Mouse (Mus musculus) liver, embryonic 18 days (tissue): ENCODE data around the gene Arhgef3. TPM values are rescaled to one million over a fixed set of nuclear protein-coding genes. Genes with fewer than 3 reads are reported as not detected.

Experiments used
- polyA plus RNA-seq: library from polyadenylated mRNA; depleted of rRNA; stranded (reverse); fragments of >200 nt; gene quantifications from 2 replicates; pipeline ENCODE4 v1.2.3, GENCODE M21; 2012; rRNA removed

The Arhgef3 gene
- 11.6 and 15.7 TPM in 2 replicates for polyA plus RNA-seq

GRCm38 (mm10) chr14:27114362-27115274 lies at the start of gene Arhgef3:
Gene Arhgef3, plus strand, starts transcription at chr14:27114899.

GRCm38 (mm10) chr14:27428573-27428972 lies 313.9 kb downstream of the Arhgef3 start, which contains the start of gene Fam208a:
Gene Fam208a, plus strand, starts transcription at chr14:27428834.

Other genes with a start within 250 kb of the Arhgef3 start
- not detected in 2 replicates for gene Asb14, start 220.3 kb upstream of the Arhgef3 start, polyA plus RNA-seq
- 3.1 and 3.3 TPM in 2 replicates for gene Appl1, start 143.7 kb upstream of the Arhgef3 start, polyA plus RNA-seq
- 1.1 and 1.5 TPM in 2 replicates for gene Hesx1, start 120.5 kb upstream of the Arhgef3 start, polyA plus RNA-seq
- gene Il17rd, start 76.0 kb upstream of the Arhgef3 start, polyA plus RNA-seq = 0.16 and 0.22 TPM in 2 replicates